Mouse (Mus musculus) liver, embryonic 12.5 days (tissue): ENCODE measurements around the gene Limk1. TPM values are rescaled to one million over a fixed set of nuclear protein-coding genes. Genes with fewer than 3 reads are reported as not detected.
A peak's percentile ranks its signal among the peaks of the same experiment; 100 is the strongest.

Source experiments
- ATAC-seq: fragments of 200-750 bp; cut with Nextera tagmentation; 2 replicates; pipeline ENCODE4 v1.8.0; 2017; ENCODE audit warnings: moderate number of reproducible peaks, mild to moderate bottlenecking, moderate library complexity
- H3K27ac ChIP-seq: fragments of 300-500 bp; sonication (generic); 2 replicates; pipeline ENCODE4 v1.5.1; 2016; ENCODE audit warnings: mild to moderate bottlenecking
- H3K27me3 ChIP-seq: fragments of 300-500 bp; sonication (generic); replicated peaks from 2 replicates; pipeline ENCODE4 v1.6.1; 2016; ENCODE audit warnings: mild to moderate bottlenecking, moderate library complexity
- H3K36me3 ChIP-seq: fragments of 300-500 bp; sonication (generic); 2 replicates; pipeline ENCODE4 v1.6.1; 2016; ENCODE audit warnings: mild to moderate bottlenecking, moderate library complexity
- H3K4me1 ChIP-seq: fragments of 300-500 bp; sonication (generic); 2 replicates; pipeline ENCODE4 v1.6.1; 2016
- H3K4me2 ChIP-seq: fragments of 300-500 bp; sonication (generic); 2 replicates; pipeline ENCODE4 v1.6.1; 2016; ENCODE audit warnings: mild to moderate bottlenecking, moderate library complexity
- H3K4me3 ChIP-seq: fragments of 300-500 bp; sonication (generic); 2 replicates; pipeline ENCODE4 v1.5.1; 2016; ENCODE audit warnings: mild to moderate bottlenecking, moderate library complexity
- H3K9ac ChIP-seq: fragments of 300-500 bp; sonication (generic); 2 replicates; pipeline ENCODE4 v1.6.1; 2016; ENCODE audit warnings: mild to moderate bottlenecking, moderate library complexity
- H3K9me3 ChIP-seq: fragments of 300-500 bp; sonication (generic); replicated peaks from 2 replicates; pipeline ENCODE4 v1.6.1; 2016; ENCODE audit warnings: mild to moderate bottlenecking, moderate library complexity
- WGBS: fragments of 180-500 bp; shearing (Covaris S2); methylation state at CpG from one replicate; pipeline ENCODE4 v1.1.7; 2016; ENCODE audit not compliant: insufficient replicate concordance; 5-methylcytosine and 5-hydroxymethylcytosine counted together
- polyA plus RNA-seq: library from polyadenylated mRNA; unstranded; fragments of >200 nt; fragmentation: Nextera tagmentation; extraction: Ambion mirVana; gene quantifications from 2 replicates; pipeline ENCODE4 v1.2.1, GENCODE M21; 2016

Limk1 gene
- polyA plus RNA-seq, 1 experiment from 2014 or later = 1.3 TPM

DNA sequence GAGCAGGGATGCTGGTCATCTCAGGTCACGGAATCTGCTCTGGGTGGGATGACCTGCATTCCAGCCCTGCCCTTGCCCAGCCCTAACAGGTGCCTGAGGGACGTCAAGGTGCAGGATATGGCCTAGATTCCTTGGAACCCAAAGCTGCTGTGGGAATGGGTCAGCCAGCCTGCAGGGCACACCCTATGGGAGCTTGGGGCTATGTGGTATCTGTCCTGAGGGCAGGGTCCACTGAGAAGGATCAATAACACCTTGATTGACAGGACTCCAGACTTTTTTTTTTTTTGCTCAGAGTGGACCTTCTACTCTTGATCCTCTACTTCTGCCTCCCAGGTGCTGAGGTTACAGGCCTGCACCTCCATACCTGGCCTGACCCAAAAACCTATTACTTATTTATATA lies 41.0 kb downstream of the Limk1 start:
- peak; percentile 45 for ATAC-seq
- Histone ChIP-seq H3K36me3 (no peaks in the 10 kb centered on the region), H3K9me3 (no peaks in the 10 kb centered on the region), H3K4me2 (no peak overlapping the region), H3K4me3 (no peak overlapping the region), H3K9ac (no peak overlapping the region), H3K4me1 (no peaks in the 10 kb centered on the region), H3K27ac (no peak overlapping the region), H3K27me3 (0 out of 2 replicates have a peak, but pooled peaks cover 2% of the 10 kb centered on the region)
- WGBS = 67% methylated on average over 2 of the region's 2 CpGs

DNA sequence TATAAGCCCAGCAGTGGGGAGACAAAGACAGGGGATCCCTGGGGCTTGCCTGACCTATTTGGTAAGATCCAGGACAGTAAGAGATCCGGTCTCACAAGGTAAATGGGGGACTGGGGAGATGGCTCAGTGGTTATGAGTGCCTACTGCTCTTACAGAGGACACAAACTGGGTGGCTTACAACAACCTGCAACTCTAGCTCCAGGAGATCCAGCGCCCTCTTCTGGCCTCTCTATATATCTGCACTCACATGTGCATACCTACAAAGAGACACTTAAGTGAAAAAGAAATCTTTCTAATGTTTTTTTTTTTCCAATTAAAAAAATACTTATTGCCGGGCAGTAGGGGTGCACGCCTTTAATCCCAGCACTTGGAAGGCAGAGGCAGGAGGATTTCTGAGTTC lies 41.9 kb downstream of the Limk1 start:
- no peak overlapping the region for H3K4me3 ChIP-seq
- WGBS = 62% methylated on average over 4 of the region's 4 CpGs
- no peaks in the 10 kb centered on the region for H3K27me3 ChIP-seq
- no peaks in the 10 kb centered on the region for H3K36me3 ChIP-seq
- H3K4me2 ChIP-seq = no peak overlapping the region
- no peak overlapping the region for H3K9ac ChIP-seq
- H3K27ac ChIP-seq = no peak overlapping the region
- H3K4me1 ChIP-seq = no peaks in the 10 kb centered on the region
- no peak for ATAC-seq
- no peaks in the 10 kb centered on the region for H3K9me3 ChIP-seq

DNA sequence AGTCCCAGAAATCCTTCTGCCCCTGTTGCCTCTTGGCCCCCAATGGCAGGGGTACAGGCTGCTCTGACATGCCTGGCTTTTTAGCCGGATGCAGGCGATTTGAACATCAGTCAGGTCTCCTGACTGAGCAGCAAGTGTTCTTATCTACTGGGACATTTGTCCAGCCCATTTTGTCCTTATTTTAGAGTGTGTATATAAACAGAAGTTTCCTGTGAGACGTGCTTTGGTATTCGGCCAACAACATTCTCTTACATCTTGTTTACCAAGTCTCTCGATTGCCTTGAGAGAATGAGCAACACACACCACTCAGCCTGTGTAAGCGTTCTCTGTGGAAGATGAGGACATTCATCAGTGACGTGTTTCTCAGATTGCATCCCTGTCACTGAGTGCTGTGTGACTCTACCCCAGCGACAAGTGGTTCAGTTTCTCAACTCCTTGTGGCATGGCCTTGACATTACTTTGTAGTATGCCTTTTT lies 43.7 kb downstream of the Limk1 start:
- peaks cover 6% of the 10 kb centered on the region for H3K4me1 ChIP-seq
- H3K9ac ChIP-seq = no peak overlapping the region
- no peaks in the 10 kb centered on the region for H3K9me3 ChIP-seq
- no peak for ATAC-seq
- 54% methylated on average over 8 of the region's 8 CpGs for WGBS
- H3K27me3 ChIP-seq = no peaks in the 10 kb centered on the region
- no peak overlapping the region for H3K27ac ChIP-seq
- no peak overlapping the region for H3K4me3 ChIP-seq
- H3K36me3 ChIP-seq = no peaks in the 10 kb centered on the region
- H3K4me2 ChIP-seq = no peak overlapping the region

DNA sequence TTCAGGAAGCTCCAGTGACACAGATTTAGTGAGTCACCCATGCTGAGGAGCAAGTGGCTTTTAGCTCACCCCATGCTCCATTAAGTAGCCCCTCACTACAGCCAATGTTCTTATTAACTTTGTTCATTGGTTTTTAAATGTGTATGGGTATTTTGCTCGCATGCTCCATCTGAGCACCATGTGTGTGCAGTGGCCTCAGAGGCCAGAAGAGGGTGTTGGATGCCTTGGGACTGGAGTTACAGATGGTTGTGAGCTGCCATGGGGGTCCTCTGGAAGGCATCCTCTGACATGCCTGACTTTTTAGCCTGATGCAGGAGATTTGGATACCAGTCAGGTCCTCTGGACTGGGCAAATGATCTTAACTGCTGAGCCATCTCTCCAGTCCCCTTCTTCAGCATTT lies 44.3 kb downstream of the Limk1 start:
- no peak overlapping the region for H3K4me2 ChIP-seq
- H3K27ac ChIP-seq = no peak overlapping the region
- no peak overlapping the region for H3K9ac ChIP-seq
- H3K27me3 ChIP-seq = no peaks in the 10 kb centered on the region
- H3K4me1 ChIP-seq = peaks cover 9% of the 10 kb centered on the region
- no peak for ATAC-seq
- 55% methylated on average over 1 of the region's 1 CpGs for WGBS
- H3K4me3 ChIP-seq = no peak overlapping the region
- H3K36me3 ChIP-seq = no peaks in the 10 kb centered on the region
- H3K9me3 ChIP-seq = no peaks in the 10 kb centered on the region

DNA sequence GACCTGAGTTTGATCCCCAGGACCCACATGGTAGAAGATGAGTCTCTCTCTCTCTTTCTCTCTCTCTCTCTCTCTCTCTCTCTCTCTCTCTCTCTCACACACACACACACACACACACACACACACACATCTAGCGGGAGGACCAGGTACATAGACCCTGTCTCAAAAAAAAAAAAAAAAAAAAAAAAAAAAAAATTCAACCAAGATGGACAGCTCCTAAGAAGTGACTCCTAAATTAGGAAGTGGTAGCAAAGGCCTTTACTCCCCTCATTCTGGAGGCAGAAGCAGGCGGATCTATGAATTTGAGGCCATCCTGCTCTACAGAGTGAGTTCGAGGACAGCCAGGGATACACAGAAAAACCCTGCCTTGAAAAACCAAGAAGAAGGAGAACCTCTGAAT lies 48.0 kb downstream of the Limk1 start:
- peak overlapping the region; percentile 82; the same call in 1 of the 2 replicates for H3K9ac ChIP-seq
- H3K9me3 ChIP-seq = no peaks in the 10 kb centered on the region
- no peaks in the 10 kb centered on the region for H3K27me3 ChIP-seq
- H3K27ac ChIP-seq = no peak overlapping the region
- peaks cover 31% of the 10 kb centered on the region for H3K4me1 ChIP-seq
- ATAC-seq = no peak
- H3K4me3 ChIP-seq = no peak overlapping the region
- 75% methylated on average over 2 of the region's 3 CpGs for WGBS
- H3K4me2 ChIP-seq = peak overlapping the region; percentile 89; the same call in 1 of the 2 replicates
- H3K36me3 ChIP-seq = peaks cover 18% of the 10 kb centered on the region

DNA sequence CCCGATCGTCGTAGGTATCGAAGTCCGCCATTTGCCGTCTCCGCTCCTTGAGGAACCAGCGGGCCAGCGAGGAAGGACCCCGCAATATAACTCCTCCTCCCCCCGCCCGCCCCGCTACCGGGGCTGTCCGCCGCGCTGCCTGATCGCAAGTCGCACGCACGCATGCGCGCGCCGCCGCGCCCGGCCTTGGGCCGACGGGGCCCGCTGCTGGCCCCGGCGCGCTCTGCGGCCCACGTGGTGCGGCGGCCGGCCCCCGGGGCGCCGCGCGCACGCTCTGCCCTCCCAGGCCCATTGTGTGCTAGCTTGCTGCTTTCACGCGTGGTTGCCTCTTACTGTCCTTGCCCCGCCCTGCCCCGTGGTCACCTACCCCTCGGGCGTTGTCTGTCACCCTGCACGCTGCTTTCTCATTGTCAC lies 49.1 kb downstream of the Limk1 start, which contains the start of gene Eif4h:
Gene Eif4h, minus strand, starts transcription at position 222 of the 414 bp plus-strand sequence.
- Histone ChIP-seq H3K27me3 (no peaks in the 10 kb centered on the region), H3K4me3 (peak within 1 kb of the TSS; percentile 96), H3K4me2 (peak within 1 kb of the TSS; percentile 89), H3K27ac (peak within 1 kb of the TSS; percentile 94), H3K36me3 (peaks cover 29% of the 10 kb centered on the region), H3K4me1 (peaks cover 31% of the 10 kb centered on the region), H3K9me3 (no peaks in the 10 kb centered on the region), H3K9ac (peak within 1 kb of the TSS; percentile 99)
- under 1% methylated on average over 47 of the region's 52 CpGs for WGBS
- ATAC-seq = peak; percentile 91

DNA sequence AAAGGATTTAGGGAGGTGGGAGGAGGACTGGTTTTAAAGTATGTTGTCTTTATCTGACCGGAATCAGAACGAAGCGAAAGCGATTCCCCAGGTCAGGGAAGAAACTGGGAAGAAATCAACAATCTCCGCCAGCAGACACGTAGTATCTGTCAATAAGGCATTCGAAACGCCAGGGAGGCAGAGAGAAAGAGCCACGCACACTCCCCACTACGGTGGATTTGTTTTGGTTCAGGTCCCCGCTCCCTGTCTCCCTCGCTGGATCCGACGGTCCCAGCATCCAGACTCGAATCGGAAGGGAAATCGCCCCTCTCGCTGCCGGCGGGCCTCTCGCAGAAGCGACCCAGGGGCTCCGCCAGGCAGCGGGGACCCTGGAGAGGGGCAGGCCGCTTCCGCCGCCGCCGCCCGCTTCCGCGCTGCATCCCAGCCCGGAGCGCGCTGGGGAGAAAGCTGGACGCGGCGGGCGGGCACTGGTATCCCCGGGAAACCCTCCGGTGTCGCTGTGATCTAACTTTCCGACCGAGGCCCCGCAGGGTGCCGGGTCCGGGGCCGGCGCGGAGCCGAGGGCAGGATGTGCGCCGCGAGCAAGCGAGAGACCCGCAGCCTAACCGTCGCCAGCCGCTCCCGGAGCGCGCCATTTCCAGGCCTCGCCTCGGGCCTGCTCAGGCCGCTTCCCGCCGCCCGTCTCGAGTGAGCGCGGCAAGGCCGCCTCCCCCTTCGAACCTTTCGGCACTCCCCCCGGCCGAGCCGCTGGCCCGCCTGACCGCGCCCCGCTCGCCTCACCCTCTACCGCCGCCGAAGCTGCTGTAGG lies 49.7 kb downstream of the Limk1 start:
- no peaks in the 10 kb centered on the region for H3K27me3 ChIP-seq
- ATAC-seq = peak; percentile 31
- peaks cover 35% of the 10 kb centered on the region for H3K36me3 ChIP-seq
- under 1% methylated on average over 85 of the region's 85 CpGs for WGBS
- H3K9ac ChIP-seq = peak overlapping the region; percentile 99
- peak overlapping the region; percentile 96 for H3K4me3 ChIP-seq
- peaks cover 36% of the 10 kb centered on the region for H3K4me1 ChIP-seq
- H3K27ac ChIP-seq = peak overlapping the region; percentile 94
- H3K9me3 ChIP-seq = no peaks in the 10 kb centered on the region
- H3K4me2 ChIP-seq = peak overlapping the region; percentile 89

DNA sequence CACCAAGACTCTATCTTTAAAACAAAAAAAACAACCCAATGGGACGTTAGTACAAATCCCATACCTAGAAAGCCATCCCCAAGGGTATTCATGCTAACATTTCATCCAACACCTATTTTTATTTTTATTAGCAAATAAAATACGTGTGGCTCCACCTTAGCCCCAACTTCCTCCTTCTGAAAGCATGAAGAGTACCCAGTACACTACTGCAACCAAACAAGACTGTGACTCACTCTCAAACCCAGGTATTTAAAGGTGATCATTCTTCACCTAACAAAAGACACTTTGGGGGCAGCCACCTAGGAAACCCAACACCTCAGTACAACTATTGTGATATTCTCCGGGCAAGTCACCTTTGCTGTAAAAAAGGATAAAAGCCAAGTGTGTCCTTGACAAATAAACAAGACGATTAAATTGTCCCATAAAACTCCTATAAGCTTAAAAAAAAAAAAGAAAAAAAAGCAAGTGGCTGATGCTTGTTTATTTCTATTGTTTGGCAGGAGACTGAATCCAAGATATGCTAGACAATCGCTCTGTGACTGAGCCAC lies 50.5 kb downstream of the Limk1 start:
- ATAC-seq = no peak
- H3K9me3 ChIP-seq = no peaks in the 10 kb centered on the region
- WGBS = 11% methylated on average over 5 of the region's 5 CpGs
- no peaks in the 10 kb centered on the region for H3K27me3 ChIP-seq
- peaks cover 43% of the 10 kb centered on the region for H3K36me3 ChIP-seq
- peak overlapping the region; percentile 96 for H3K4me3 ChIP-seq
- peak overlapping the region; percentile 94; the same call in 1 of the 2 replicates for H3K27ac ChIP-seq
- H3K4me1 ChIP-seq = peaks cover 39% of the 10 kb centered on the region
- peak overlapping the region; percentile 99 for H3K9ac ChIP-seq
- H3K4me2 ChIP-seq = peak overlapping the region; percentile 89

DNA sequence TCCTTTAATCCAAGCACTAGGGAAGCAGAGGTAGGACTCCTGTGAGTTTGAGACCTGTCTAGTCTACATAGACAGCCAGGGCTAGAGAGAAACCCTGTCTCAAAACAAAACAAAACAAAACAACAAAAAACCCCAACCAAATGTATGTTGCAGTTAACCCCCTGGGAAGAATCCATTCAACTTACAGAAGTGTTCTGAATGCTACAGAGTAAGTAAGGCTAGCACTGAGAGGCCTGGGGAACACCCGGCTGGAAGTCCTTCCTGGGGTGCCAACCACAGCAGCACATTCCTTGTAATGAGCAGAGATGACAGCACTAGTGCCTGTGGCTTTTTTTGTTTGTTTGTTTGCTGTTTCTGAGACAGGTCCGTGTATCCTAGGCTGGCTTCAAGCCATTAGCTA lies 55.6 kb downstream of the Limk1 start:
- Histone ChIP-seq H3K36me3 (peaks cover 92% of the 10 kb centered on the region), H3K27me3 (no peaks in the 10 kb centered on the region), H3K9me3 (no peaks in the 10 kb centered on the region), H3K27ac (no peak overlapping the region), H3K9ac (no peak overlapping the region), H3K4me2 (no peak overlapping the region), H3K4me1 (peaks cover 42% of the 10 kb centered on the region), H3K4me3 (no peak overlapping the region)
- WGBS = 72% methylated on average over 2 of the region's 2 CpGs
- ATAC-seq = no peak

DNA sequence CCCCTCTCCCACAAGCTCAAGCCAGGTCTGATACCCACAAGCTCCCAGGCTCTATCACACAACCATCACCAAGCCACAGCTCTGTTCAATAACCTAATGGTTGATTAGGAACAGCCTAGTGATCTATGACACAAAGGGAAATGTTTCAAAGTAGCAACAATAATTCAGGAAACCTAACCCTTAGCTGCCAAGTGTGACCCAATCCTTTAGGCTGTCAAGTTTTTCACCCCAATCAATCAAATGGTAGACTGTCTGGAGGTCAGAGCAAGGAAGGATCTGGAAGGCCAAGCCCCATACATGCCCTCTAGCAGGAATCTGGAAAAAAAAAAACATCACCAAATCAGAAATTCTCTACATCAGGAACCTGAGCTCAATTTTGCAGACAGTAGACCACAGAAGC lies 57.6 kb downstream of the Limk1 start:
- Histone ChIP-seq H3K27me3 (no peaks in the 10 kb centered on the region), H3K36me3 (peaks cover 99% of the 10 kb centered on the region)

DNA sequence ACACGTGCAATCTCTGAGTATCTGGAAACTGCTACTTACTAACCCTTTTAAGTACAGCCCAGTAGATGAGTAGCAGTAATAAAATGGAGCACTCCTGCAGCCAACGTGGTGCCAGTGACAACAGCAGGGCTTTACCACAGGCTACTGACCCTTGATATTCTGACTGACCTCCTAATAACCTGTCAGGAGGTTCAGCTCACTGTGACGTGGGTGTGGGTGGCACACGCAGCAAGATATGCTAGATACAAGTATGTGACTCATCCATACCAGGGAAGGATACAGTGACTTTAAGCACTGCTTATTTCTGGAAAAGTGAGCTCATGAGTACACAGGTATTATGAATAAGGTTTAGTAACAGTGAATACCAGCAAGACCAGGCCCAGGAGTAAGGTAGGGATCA lies 58.9 kb downstream of the Limk1 start:
- no peak overlapping the region for H3K9ac ChIP-seq
- H3K27me3 ChIP-seq = no peaks in the 10 kb centered on the region
- peaks cover 22% of the 10 kb centered on the region; the same call in 1 of the 2 replicates for H3K4me1 ChIP-seq
- no peak overlapping the region for H3K4me2 ChIP-seq
- 59% methylated on average over 4 of the region's 4 CpGs for WGBS
- H3K4me3 ChIP-seq = no peak overlapping the region
- H3K36me3 ChIP-seq = peaks cover 99% of the 10 kb centered on the region
- no peak overlapping the region for H3K27ac ChIP-seq
- no peak for ATAC-seq
- no peaks in the 10 kb centered on the region for H3K9me3 ChIP-seq

More for the DNA sequence above, 57.6 kb downstream of the Limk1 start:
- Histone ChIP-seq H3K27ac (no peak overlapping the region), H3K9ac (no peak overlapping the region), H3K4me2 (no peak overlapping the region), H3K4me1 (peaks cover 24% of the 10 kb centered on the region), H3K4me3 (no peak overlapping the region), H3K9me3 (no peaks in the 10 kb centered on the region)
- no peak for ATAC-seq

DNA sequence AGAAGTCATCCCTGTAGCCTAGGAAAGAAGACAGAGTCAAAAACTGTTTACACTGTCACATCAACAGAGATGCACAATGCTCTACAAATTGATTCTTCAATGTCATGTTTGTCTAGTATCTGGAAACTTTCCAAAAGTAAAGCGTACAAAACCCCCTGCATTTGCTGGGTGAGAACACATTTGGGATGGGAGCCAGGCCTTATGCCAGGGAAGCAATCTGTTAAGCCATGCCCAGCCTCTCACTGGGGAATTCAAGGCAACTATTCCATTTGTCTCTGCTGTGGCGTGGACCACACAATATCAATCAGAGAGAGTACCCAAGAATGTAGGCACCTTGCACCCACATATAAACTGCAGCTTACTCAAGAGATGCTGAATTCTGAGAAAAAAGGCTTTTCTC lies 66.3 kb downstream of the Limk1 start:
- Histone ChIP-seq H3K36me3 (peaks cover 98% of the 10 kb centered on the region), H3K4me2 (no peak overlapping the region), H3K4me3 (no peak overlapping the region), H3K4me1 (no peaks in the 10 kb centered on the region), H3K27me3 (no peaks in the 10 kb centered on the region), H3K9me3 (no peaks in the 10 kb centered on the region), H3K9ac (no peak overlapping the region), H3K27ac (no peak overlapping the region)
- no peak for ATAC-seq
- 87% methylated on average over 2 of the region's 2 CpGs for WGBS
